Mouse (Mus musculus) kidney, postnatal 25 days (tissue): ENCODE results near the gene Limk1.

Experiments used
- DNase-seq, 2 experiments: peaks; one replicate each; pipeline ENCODE4 v3.0.0; 2021; ENCODE audit warnings: mixed read lengths in 2 of 2

Limk1 gene

DNA sequence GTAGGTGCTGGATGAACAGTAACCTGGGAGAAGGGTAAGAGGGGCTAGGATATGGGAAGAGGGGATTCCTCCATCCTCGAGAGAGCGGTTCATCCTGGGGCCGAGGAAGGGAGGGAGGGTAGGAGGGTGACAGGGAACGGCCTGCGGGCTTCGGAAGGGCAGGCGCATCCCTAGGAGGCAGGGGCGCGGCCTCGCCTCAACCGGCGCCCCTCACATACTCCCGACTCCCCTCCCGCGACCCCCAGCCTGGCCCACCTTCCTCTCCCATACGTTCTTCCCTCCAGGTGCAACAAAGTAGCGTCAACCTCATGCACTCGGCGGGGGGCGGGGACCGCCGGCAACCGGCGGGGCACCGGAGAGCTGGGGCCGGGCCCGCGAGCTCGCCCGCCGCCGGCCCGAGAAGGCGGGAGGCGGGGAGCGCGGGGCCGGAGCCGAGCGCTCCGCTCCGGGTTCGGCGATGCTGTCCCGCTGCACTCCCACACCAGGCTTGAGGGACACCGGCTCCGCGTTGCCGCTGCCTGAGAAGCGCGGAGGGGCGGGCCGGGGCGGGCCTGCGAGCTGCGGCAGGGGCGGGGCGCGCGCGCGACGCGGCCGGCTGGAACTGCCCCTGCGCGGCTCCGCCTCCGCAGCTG lies at the start of gene Limk1:
TSS of gene Limk1 (minus strand) at position 513 of the 632 bp plus-strand sequence.
- no peak for DNase-seq

DNA sequence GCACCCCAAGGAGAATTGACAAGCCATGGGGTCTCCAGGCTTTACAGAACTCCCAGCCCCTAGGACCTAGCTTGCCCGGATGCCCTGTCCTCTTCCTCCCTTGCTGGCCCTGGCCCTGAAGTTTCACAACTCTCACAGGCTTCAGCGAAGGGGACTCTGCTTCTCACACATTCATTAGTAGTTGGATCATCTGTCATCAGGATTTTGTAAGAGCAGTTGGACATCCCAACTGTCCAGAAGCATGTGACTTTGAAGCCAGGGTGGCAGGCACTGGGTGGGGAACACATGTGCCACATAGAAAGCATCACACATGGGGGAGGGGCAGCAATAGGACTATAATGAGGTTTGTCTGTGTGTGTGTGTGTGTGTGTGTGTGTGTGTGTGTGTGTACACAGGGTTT lies 46.5 kb upstream of the Limk1 start:
- no peak for DNase-seq

DNA sequence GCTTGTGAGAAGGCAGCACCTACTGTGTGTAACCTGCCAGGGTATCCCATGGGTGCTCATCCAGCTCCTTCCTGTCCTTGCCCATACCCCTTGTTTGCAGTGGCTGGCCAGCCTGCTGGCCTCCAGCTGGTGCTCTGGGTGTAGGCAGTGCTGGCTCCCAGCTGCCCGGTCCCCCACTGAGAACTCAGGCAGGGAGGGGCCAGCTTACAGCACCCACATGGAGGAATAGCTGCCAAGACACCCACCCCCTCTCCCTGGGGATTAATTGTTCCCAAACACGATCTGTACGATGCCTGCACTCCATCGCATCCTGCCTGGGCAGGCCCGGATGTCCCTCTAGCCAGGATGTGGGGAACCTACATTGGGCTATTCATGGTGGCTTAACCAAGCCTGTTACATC lies 45.7 kb upstream of the Limk1 start:
- no peak for DNase-seq

DNA sequence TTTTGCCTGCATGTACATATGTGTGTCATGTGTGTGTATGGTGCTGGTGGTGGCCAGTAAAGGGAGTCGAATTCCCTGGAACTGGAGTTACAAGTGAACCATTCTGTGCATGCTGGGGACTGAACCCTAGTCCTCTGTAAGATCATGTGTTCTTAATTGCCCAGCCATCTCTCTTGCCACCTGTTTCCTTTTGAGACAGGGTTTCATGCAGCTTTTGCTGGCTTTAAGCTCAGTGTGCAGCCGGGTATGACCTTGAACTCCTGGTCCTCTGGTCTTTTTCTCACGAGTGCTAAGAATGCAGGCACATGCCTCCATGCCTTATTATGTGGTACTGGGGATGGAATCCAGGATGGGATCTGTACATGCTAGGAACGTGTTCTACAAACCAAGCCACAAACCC lies 44.8 kb upstream of the Limk1 start:
- no peak for DNase-seq

DNA sequence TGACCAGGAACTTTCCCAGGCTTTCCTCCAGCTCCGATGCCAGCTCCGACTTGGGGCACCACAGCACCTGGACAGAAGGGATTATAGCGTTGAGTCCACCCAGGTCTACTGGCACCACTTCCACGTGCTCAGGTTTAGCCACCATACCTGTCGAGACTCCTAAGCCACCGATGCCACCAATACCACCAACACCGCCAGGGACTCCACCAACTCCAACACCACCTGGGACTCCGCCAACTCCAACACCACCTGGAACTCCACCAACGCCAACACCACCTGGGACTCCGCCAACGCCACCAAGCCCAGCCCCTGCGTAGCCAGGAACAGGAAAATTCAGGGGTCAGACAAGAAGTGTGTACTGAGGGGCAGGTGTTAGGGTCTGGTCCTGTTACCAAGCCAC lies 40.7 kb upstream of the Limk1 start:
- no peak for DNase-seq

DNA sequence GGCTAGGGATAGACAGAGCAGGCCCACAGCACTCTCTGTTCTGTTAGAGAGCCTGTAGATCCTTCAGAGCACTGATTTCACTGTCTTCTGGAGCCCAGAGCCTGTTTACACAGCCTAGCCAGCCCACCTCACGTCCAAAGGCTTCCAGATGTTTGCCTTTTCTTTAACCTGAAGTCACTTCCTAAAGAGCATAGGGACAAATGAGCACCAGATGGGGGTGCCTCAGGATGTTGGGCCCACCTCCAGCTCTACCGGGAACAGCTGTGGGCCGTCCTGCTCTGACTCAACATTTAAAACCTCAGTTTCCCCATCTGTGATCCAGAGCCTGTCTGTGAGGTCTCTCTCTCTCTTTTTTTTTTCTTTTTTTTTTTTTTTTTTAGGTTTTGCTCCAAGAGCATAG lies 40.1 kb upstream of the Limk1 start:
- DNase-seq = no peak

DNA sequence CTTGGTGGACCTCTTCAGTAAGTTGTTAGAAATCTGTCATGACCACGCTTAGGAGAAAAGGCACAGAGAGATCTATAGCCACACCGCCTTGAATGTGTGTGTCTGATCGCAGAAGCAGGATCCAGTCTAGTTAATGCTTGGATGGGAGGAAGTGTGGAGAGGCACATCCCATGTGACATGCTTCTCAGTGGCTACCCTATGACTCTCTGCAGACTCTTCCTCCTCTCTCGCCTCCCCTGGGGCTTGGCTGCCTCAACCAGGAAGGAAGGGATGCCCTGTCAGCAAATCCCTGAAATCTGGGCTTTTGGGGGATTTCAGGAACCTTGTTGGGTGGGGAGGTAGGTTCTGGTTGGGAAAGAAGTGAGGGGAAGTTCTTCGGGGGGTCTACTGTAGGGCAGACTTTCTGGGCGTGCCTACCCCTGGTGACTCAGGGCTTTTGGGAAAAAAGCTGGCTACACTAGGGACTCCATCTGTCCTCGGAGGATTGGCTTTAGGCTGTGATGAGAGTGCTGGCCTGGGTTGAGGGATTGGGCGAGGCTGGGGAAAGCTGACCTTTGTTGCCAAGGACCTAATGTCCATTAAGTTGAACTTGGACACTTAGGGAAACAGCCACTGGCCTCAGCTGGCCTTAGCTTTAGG lies 38.7 kb upstream of the Limk1 start:
- DNase-seq = no peak

DNA sequence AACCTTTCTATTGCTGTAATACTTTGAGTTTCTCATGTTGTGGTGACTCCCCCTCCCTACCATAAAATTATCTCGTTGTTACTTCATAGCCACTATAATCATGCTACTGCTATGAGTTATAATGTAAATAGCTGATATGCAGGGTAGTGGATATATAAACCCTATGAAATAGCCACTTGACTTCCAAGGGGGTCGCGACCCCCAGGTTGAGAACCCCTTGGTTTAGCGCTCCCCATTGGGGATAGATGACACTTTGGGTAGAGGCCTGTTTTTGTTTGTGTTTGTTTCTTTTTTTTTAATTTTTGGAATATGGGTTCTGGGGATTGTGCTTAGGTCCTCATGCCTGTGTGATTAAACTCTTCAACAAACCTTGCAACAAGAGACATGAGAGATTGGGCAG lies 36.9 kb upstream of the Limk1 start:
- no peak for DNase-seq

DNA sequence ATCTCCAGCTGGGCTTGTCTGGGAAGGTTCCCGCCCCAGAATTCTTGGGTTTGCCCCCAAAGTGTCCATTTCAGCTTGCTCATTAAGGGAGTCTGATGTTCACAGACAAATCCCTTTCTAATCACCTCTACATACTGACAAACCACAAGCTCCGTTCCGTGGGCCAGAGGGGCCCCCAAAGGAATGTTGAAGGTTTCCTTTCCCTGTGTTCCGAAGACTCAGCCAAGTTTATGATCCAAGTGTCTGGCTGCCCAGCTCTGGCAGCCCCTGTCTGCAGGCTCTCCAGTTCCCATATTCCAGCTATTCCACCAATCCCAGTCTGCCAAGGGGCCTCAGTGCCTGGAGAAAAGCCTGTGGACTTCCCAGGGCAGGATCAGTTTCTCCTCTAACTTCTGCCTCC lies 31.7 kb upstream of the Limk1 start:
- no peak for DNase-seq

DNA sequence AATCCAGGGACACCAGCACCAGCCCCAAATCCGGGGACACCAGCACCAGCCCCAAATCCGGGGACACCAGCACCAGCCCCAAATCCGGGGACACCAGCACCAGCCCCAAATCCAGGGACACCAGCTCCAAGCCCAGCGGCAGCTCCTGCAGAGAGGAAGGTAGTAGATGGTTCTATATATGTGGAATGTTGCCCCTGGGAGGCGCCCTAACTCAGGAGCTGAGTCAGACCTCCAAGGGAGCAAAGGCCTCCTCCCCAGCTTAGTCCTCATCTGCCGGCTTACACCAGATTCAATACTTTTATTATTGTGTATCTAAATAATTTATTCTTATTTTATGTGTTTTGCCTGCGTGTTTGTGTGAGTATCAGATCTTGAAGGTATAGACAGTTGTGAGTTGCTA lies 22.7 kb upstream of the Limk1 start:
- peak in 1 of 2 experiments; percentile 10 for DNase-seq

DNA sequence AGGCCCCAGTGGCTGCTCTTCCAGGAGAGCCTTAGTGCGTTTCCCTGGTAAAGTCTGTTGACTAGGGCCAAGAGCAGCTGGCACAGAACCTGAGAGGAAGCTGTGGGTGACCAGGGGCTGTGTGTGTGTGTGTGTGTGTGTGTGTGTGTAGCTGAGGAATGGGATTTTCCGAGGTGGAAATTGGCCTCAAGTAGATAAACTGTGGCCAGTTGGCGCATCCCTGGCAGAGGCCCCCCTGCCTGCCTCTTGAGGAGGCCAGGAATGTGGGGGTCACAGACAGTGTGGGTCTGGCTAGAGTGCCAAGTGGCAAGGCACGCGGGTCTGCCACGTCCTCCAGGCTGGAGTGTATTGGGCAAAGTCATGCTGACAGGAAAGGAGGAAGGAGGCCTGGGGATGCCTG lies 20.9 kb upstream of the Limk1 start:
- DNase-seq = peak; percentile 27 to 66

DNA sequence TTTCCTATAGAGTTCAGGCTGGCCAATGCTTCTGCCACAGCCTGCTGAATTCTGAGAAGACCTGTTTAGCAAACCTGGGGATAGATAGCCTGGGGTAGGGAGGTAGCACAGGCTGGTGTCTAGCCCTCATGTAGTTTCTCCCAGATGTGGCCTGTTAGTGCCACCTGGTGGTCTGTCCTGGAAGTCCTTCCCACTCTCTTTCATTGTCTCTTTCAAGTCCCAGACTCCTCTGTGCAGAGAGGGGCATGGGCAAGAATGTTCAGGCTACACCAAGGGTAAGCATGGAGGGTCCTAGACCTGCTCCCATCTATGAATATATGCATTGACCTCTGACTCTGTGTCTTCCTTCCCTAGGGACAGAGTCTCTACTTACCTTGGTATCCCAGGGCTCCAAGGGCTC lies 15.8 kb upstream of the Limk1 start:
- DNase-seq = peak; percentile 73 to 84

DNA sequence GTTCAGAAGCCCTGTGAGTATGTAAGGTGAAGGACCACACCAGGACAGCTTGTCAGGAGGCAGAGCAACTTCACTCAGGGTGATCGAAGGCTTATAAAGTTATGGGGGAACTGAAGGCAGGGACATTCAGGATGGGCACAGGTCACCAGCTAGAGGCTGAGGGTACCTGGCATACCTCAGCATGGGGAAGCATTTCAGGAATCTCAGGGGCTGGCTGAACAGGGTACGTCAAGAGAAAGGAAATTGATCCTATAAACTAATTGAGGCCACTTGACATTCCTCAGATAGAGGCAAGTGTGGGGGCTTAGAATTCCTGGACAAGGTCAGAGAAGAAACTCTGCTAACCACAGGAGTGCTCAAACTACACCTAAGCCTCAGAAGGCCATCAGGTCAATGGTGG lies 7.1 kb upstream of the Limk1 start:
- DNase-seq = no peak

DNA sequence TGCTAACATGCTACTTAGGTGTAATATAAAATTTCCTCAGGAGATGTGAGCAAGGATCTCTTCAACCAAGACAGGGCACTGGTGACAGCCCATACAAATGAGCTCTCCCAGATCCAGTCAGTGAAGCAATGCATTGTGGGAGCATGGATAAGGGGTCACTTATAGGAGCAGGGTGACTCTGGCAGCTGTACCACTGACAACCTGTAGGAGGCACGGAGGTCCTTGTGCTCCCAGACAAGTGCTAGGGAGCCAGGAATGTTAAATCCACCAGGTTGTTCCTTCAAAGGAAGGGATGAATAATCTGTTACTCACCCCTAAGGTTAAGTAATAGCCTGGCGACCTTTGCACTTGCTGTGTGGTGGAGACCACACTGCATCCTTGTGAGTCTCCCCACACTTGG lies 6.7 kb upstream of the Limk1 start:
- no peak for DNase-seq

DNA sequence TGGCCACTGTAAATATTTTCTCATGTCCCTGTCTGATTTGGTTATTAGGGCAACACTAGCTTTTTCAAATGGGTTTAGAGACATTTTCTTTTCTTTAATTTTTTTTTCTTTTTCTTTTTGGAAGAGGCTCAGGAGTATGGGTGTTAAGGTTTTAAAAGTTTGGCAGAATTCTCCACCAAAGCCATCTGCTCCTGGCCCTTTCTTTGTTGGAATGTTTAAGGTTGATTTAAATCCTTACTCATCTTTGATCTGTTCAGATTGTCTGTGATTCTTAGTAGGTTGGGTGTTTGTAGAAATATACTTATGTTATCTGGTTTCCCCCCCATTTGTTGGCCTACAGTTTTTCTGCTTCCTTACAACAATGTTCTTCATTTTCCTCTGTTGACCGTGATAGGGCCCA lies 4.3 kb upstream of the Limk1 start:
- DNase-seq = no peak

DNA sequence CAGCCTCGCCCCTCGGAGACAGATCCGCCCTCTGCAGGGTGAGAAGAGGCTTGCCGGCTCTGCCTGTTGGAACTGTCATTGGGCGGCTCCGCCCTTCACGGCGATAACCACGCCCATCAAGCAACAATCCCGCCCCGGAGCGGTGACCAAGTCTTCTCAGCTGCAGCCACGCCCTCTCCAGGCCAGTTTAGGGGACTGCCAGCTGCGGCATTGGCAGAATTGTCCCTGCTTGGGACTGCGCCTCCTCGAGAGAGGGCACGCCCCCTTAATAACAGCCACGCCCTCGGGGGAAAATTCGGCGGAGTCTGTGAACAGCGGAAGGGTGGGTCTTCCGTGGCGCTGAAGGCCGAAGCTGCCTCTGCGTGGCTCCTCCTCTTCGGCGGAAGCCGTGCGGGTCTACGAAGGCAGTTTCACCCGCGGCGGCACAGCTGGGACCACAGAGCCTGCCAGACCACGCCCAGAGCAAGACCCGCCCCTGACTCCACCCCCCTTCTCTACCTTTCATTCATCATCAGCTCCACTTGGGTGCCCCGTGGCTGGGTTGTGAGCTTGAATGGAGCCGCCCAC lies 403 bp upstream of the Limk1 start:
- DNase-seq = peak; percentile 99

DNA sequence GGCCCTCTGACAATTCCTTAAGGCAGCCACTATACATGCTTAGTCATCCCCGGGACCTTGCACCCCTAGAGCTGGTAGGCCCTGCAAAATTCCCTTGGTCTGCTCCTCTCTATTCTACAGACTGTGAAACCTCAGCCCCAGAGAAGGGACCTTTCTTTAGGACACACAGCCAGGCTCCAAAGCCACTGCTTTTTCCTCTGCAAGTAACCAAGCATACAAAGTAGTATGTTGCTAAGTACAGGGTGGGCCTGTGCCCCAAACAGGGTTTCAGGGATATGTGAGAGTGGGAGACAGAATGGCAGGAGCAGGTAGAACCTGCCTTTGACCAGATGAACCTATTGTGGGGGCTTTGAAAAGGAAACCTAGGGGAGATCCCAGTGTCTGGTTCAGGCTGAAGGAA lies 1.2 kb downstream of the Limk1 start:
- no peak for DNase-seq

DNA sequence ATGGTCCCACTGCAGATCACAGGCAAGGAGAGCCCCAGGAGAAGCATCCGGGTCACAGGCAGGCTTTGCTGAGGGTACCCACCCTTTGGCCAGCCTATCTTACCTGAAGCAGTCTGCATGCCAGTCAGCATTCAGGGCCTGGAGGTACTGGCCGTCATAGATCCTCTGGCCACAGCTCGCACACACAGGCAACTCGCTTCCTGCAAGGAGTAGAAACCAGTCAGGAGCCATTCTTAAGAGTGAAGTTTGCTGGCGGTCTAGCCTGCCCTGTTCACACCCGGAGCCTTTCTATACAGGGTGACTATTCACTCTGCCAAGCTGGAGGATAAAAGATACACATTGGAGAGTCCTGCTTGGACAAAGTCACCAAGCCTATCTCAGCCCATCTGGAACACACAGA lies 1.9 kb downstream of the Limk1 start:
- DNase-seq = no peak

DNA sequence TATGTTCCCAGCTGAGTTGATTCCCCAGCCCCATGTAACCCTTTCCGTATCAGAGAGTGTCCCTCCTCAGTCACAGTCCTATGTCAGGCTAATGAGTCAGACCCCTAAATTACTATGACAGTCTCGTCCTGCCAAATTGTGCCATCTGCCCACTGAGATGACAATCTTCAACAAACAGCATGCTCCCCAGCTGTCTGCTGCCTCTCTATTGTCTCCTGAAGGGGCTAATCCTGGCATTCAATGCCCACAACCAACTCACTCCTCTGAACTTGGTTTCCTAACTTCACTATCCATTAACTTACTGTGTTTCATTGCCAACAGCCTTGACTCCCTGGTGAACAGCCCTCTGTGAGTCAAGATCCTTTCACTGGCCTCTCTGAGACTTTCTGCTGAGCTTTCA lies 4.0 kb downstream of the Limk1 start:
- DNase-seq = no peak

DNA sequence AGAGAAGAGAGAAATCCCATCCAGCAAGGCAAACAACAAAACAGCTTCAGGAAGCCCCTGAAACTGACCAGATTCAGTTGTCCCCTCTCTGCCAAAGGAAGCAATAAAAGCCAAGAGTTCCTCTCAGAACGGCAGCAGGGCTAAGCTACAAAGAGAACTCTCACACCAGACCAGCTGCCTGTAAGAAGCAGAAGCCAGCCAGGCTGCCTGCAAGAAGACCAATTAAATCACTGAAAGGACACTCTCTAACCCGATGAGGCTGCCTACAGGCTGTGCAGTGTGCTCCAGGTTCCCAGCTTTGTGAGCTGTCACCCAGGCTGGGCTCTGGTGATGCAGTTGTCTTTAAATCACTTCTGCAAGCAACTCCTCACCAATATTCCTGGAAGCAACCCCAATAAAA lies 4.6 kb downstream of the Limk1 start:
- no peak for DNase-seq

DNA sequence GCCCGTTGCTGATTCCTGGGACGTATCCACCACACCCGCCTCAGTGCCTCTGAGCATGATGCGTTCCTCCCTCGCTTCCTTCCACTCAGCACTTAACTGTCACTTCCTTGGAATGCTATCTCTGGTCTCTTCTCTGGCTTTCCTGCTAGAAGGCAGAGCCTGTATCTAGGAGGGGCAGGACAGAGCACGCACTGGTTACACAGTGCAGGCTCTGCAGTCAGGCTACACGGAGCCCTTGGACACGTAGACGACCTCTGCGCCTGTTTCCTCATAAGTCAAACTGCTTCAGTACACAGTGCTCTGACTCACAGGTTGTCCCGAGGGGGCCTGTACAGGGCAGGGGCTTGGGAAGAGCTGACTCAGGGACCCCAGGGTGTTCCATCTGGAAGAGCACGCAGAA lies 8.2 kb downstream of the Limk1 start:
- DNase-seq = peak; percentile 31 to 51

DNA sequence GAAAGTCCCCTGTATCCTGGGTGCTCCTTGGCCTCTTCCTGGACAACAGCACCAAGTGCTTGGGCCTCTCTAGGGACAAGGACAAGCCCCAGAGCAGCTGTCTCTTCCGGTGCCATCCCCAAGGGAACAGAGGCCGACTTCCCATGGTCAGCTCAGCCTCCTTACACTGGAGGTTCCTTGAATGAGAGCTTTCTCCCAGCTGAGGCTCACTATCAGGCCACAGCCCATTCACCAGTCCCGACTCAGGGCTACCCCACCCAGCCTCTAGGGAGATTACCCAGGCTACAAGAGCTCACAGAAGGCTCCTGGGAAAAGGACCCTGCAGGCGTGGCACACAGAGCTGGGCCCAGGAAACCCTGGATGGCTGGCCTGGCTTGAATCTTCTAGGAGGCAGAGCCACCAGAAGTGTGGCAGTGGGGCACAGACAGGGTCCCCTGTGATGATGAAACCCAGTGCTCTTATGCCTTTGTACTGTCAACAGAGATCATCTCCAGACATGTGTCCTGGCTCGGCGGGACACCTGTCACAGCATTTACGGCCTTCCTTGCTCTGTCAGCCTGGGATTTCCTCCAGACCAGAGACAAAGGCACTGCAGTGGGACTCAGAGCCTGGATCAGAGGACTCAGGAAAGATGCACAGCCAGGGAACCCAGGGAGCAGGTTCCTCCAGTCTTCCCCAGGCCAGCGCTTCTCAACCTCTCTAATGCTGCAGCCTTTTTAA lies 9.4 kb downstream of the Limk1 start:
- DNase-seq = peak; percentile 30 to 69

DNA sequence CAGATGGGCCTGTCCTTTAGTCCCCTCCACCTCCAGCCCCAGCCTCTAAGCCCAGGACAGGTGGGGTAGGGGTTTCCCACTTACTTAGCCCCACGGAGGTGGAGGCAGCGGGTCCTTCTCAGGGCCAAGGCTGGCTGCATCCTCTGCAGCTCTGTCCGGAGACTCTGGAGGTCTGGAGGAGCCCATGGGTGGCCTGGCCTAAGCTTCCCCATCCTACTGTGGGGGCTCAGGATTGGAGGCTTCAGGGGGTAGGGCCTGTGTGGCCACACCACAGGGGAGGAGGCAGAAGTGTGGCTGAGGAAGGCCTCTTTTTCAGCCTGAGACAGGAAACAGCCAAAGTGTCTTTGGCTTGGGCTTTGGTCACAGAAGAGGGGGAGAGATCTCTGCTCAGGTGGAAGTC lies 10.4 kb downstream of the Limk1 start:
- peak; percentile 23 to 62 for DNase-seq

DNA sequence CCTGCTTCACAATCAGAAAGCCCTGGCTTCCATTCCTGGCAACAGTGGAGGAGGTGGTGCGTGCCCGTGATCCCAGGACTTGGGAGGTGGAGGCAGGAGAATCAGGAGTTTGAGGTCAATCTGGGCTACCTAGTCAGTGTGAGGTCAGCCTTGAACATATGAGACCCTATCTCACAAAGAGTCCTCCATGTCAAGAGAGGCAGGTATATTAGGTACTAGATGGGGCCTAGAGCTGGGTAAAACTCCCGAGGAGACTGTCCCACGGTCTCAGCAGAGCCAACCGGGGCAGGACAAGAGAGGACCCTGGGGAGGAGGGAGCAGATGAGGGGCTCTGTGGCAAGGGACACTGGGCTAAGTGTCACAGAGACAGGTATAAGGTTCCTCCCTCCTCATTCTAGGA lies 10.9 kb downstream of the Limk1 start:
- no peak for DNase-seq
